Mouse (Mus musculus): ENCODE data around the gene Scaf8.

Scaf8 gene

DNA sequence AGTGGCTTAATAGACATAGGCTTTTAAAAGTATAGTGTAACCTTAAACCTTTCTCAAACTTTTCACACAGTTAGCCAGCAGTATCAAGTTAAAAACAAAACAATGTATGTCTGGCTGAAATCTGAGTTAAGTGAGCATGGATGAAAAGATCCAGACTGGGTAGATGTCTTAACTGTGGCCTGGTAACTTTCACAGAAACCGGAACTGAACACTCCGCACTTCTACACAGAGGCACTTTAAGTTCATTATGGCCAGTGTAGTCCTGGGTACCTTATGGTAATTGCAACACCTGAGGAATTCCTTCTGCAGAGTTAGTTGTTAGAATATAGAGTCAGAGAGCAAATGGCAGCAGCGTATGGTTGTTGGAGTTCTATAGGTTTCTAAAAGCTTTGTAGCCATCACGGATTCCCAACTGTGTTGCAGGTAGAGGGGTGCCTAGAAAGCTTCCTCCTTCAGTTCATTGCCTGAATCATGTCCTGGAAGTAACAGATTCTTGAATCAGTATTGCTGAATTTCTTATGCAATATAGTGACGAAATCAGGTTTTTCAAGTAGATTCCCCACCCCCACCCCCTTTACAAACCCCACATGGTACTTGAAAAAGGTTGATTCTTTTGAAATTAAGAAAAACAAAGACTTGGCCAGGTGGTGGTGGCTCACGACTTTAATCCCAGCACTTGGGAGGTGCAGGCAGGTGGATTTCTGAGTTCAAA is 92.9 kb downstream of the Scaf8 start:
- ATAC-seq (ENCODE audit: low TSS enrichment) = no peak

DNA sequence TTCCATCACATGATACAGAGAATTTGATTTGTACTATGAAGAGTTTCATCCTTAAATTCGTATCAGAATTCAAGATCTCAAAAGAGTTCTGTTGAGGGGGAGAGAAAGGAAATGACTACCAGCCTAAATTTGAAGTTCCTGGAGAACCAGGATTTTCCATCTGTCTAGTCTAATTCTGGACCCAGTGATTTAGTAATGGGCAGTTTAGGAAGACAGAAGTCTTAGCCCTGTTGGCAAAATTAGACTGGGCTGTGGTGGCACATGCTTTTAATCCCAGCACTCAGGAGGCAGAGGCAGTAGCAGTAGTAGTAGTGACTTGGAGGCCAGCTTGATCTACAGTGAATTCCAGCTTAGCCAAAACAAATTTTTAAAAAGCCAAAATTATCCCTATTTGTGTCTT is 93.7 kb downstream of the Scaf8 start:
- ATAC-seq (ENCODE audit: low TSS enrichment) = peak; percentile 38; the same call in 1 of the 2 replicates

DNA sequence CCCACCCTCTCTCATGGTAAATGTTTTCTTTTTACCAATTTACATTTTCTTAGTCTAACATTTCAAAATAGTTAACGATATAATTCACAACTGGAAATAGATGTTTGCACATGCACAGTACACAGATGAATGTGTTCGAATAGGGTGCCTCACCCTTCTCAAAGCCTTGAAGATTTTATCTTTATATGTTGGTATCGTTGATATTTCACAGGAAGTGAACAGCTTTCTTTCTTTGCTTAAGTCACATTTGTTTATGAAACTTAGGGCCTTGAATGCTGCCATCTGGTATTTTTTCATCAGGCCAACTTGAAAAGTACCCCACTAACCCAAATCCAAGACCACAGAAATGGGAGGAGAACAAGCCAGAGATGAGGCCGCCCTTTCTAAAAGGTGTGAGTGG is 94.8 kb downstream of the Scaf8 start:
- ATAC-seq (ENCODE audit: low TSS enrichment) = no peak

DNA sequence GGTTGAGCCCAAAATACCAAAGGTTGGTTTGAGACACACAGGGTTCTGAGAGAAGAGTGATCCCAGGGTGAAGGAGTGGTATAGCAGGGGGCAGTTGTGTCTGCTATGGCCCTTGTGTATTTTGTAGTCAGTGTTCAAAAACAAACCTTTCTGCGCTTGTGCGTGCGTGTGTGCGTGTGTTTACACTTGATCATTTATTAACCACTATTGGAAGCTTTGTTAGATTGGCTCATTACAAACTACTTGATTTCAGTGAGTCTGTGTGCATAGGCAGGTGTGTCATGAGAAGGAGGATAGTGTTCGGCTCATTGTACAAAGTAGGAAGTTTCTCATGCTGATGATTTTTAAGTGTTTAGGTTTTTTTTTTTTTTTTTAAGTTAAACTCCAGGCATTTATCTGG is 95.4 kb downstream of the Scaf8 start:
- ATAC-seq (ENCODE audit: low TSS enrichment) = no peak

DNA sequence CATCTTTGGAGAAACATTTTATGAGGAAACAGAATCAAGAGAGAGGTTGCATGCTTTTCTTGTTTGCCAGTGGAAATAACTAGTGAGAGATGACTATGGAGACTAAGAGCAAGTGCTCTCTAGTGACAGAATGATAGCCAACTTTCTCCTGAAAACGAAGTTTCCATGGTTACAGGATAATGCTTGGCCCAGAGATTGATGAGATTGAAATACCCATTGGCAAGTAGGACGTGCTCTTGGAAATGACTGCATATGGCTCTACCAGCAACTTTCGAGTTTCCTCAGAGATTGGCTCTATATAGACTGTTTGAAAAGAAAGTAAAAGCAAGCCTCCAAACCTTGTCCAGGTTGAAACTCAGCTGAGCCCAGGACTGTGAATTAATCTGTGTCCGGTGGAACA is 97.3 kb downstream of the Scaf8 start:
- no peak for ATAC-seq (ENCODE audit: low TSS enrichment)

DNA sequence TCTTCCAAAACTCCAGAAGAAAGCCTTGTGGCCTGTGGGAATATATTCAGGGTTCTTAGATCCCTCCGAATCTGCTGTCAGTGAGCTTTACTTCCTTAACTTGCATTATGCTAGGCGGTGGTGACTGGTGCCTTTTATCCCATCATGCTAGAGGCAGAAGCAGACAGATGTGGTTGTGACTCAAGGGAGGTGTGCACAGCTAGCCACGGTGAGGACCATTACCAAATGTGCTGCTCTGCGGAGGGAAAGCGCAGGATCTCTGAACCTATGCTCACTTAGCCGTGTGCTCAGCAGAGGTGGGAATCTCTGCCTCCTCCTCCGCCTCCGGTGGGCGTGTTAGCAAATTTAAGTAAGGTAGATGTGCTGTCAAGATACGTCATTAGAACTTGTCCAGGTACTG is 98.1 kb downstream of the Scaf8 start:
- ATAC-seq (ENCODE audit: low TSS enrichment) = no peak

DNA sequence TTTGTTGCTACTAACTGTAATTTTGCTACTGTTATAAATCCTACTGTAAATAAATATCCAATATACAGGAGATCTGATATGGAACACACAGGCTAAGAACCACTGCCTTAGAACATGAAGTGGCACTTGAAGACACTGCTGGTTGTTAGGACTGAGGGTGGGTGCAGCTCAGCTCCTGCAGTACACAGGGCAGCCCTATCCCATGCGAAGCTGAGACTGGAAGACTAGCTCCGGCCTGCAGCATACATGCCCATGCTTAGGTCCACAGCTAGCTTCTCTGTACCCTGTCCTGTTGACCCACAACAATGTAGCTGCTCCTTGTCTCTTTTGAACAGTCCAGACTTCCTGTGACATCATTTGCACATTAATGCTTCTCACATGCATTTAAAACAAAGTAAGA is 100.1 kb downstream of the Scaf8 start:
- no peak for ATAC-seq (ENCODE audit: low TSS enrichment)

DNA sequence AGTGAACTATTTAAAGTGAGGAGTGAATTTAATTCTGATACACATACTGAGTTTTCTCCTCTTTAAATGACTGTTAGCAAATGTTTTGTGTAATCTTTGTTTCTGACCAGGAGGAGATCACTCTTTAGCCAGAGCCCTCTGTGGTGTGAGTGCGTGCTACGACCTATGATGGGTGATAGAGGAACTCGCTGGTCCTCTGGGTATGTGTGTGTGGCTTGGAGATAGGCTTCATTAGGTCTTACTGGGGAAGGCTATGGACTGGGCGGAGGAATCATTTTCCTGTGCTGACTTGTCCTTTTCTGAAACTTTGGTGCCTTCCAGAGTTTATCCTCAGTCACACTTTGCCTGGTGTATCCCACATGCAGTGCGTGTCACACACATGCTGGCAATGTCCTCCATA is 102.3 kb downstream of the Scaf8 start:
- peak; percentile 13; the same call in 1 of the 2 replicates for ATAC-seq (ENCODE audit: low TSS enrichment)

DNA sequence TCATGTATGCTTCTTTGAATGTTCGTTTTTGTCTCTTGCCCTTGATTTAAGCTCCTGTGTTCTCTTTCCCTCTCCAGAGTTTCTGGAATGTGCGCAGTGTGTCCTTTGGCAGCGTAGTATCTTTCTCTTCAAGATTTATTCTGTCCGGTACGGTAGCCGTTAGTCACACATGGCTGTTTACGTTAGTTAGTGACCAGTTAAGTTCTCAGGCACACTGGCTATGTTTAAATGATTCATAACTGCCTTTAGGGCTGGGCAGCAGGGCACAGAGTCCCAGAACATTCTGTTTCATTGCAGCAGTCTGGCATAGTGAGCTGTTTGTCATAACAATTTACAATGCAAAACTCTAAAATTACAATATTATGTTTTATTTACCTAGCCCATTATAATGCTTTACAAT is 103.6 kb downstream of the Scaf8 start:
- ATAC-seq (ENCODE audit: low TSS enrichment) = no peak

DNA sequence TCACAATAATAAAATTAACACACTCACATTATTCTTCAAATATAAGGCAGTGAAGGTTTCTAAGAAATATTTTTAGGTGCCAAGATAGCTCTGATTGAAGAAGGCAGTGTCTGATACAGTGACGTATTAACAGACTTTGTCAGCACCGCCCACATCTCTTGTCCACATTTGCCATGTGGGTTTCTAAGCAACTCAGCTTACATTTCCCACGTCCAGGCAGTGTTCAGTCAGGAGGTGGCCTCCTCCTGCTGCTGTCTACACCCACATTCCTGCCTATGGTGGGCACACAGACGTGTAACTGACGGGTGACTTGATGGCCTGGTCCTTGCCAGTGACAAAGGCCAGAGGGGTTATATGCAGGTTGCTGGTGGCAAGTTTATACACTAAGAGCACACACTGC is 104.1 kb downstream of the Scaf8 start:
- peak; percentile 72 for ATAC-seq (ENCODE audit: low TSS enrichment)

DNA sequence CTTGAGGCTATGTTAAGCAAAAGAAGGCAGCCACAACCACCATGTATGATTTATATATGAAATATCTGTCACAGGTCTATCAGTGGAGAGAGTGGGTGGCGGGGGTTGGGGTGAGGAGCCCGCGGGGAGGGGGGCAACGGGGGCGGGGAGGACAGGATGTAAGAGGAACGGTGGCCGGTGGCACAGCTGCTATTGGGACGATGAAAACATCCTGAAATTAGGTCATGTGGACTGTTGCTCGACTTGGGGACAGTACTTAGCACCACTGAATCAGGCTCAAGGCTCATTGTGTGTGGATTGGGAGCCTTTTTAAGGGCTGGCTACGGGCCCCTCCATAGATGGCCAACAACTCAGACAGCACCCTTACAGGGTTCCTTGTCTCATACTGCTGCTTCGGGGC is 105.4 kb downstream of the Scaf8 start:
- ATAC-seq (ENCODE audit: low TSS enrichment) = no peak

DNA sequence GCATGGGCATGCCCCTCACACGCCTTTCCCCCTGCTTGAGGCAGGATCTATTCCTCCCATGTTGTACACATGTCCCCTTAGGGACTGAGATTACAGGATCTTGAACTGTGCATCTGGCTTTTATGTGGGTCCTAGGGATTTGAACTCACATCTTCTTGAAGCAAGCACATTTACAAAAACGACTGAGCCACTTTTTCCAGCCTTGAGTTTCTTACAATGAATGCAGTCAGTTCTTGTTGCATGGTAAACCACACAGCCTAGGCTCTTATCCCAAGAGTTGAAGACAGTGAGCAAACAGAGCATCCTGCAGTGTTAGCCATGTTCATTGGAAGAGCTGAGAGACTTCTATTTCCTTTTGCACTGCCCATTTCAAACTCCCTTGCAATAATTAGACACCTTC is 108.3 kb downstream of the Scaf8 start:
- ATAC-seq (ENCODE audit: low TSS enrichment) = no peak

DNA sequence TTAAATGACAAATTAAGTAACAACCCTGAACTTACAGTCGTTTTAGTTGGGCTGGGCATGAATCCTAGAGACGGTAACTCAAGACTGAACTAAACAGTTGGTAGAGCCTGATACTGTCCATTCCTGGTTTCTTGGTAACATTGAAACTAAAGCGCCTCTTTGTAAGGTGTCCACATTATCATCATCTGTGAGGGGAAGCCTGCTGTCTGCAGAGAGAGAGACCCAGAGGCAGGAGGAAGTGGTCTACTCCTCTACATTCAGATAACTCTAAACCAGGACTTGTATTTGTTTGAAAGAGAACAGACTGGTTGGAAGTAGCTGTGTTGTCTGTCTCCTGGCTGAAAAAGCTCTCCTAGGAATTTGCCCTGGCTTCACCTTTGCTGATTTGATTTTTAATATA is 108.9 kb downstream of the Scaf8 start:
- ATAC-seq (ENCODE audit: low TSS enrichment) = no peak

DNA sequence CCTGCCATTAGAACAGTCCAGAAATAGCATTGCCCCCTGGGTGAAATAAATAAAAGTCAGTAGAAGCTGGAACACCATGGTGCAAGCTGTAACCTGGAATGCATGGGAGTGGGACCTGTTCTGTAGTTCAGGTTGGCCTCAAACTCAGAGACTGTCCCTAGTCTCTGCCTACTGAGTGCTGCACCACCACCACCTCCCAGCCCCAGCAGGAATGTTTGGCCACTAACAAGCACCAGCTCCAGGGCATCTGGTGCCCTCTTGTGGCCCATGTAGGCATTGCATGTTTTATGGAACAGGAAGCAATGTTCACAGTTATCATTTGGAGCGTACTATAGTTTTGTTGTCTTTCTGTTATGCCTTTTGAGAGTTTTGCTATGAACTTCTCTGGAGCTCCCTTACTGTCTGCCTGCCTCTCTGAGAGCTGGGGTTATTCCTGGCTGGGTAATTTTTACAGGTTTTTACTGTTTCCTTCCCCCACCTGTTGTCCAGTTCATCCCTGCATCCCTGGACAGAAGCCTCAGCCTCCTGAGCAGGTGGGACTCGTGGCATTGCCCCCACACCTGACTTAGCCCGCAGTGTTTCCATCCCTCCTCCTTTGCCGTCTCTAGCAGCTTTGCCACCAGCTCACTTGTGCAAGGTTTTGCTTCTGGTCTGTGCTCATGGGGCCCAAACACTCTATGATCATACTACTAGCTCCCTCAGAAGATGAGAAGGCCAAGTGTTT is 109.8 kb downstream of the Scaf8 start:
- ATAC-seq (ENCODE audit: low TSS enrichment) = peak; percentile 77

DNA sequence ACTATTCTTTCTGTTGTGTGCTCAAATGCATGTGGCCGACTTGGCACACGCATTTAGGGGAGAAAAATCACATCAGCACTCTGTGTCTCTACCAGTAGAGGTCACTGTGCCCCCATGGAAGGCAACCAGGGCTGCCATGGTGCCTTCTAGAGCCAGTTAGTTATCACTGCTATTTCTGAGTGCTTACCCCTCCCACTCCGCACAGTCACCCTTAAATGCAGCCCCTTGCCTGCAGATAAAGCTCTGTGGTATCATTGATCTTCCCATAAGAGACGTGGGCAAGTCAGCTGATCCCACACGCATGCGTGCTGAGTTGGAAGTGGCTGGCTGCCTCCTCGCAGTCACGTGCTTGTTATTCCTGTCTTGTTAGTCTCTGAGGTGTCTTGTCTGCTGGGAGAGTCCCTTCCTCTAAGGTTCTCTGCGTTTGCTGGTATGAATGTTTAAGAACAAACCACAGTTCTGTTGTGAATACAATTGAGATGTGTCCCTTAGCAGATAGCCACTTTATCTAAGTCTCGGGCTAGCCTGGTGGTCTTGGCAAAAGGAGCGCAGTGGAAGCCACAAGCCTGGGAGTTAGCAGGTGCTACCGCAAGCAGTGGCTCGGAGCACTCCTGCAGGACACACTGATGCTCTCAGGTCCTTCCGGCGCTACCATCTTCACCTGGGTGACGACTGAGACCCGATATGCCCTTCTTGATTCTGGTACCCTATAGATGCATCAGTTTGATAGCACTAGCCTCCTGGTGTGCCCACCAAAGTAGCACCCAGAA is 115.6 kb downstream of the Scaf8 start:
- ATAC-seq (ENCODE audit: low TSS enrichment) = peak; percentile 75

DNA sequence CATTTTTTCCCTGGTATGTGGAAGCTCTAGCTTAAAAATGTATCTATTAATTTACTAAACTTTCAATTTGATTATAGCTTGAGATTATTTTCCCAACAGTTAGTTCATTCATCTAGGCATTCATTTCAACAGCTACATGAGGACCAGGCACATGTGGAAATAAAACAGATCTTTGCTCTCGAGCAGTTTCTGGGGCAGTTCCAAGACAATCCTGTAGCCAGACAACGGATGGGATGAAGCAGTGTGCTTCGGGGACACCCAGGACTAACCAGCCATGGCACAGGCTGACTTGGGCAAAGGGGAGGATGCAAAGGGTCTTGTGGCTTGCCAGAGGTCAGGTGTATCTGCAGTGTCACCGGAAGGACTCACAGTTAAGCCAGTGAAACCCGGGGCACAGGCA is 117.9 kb downstream of the Scaf8 start:
- no peak for ATAC-seq (ENCODE audit: low TSS enrichment)

DNA sequence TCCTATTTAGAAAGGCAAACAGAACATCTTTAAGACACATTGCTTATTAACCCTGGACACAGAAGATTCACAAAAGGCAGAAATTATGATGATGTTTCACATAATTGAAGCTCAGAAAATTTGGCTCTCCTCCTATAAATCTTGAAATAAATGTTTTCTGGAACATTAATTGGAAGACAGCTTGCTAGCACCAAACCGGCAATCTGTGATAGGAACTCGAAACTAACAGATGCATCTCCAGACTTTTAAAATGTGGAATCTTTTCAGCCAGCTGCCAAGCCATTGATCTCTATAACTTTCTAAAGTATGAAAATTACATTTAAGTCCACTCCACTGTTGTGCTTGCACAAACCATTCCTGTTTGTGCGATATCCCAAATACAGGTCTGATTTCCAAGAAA is 128.9 kb downstream of the Scaf8 start:
- ATAC-seq (ENCODE audit: low TSS enrichment) = no peak

DNA sequence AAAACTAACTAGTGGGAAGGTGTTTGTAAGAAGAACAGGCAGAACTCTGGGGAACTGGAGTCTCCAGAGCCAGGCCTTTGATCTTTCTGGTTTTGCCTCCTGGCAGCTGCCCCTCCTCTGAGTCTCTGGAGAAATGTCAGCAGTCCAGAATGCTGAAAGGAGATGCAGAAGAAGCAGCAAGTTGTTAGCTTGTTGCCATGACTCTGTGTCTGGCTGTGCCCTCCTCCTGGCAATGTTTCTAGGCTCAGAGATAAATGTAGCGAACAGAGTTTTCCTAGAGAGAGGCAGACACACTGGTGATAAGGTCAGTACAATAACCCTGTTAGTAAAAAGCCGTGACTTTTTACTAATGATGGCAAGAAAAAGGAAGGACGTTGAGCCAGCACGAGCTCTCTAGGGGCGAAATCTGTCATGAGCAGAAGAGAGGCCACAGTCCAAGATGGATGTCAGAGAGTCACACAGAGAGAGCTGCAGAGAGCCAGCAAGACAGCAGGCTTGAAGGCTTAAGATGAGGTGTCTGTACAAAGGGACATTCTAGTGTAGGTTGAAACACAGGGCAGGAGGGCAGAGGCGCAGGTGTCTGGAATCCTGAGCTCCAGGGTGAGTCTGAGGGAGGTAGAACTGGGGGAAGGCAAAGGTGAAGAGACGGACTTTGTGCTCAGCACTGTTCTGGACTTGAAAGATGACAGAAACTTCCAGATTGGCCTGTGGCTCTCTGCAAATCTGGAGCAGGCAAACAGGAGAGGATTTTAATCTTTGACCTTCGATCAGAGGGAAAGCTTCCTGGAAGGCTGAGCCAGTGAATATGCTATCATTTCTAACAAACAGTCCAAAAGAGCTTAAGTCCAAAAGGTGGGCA is 130.3 kb downstream of the Scaf8 start:
- ATAC-seq (ENCODE audit: low TSS enrichment) = no peak

DNA sequence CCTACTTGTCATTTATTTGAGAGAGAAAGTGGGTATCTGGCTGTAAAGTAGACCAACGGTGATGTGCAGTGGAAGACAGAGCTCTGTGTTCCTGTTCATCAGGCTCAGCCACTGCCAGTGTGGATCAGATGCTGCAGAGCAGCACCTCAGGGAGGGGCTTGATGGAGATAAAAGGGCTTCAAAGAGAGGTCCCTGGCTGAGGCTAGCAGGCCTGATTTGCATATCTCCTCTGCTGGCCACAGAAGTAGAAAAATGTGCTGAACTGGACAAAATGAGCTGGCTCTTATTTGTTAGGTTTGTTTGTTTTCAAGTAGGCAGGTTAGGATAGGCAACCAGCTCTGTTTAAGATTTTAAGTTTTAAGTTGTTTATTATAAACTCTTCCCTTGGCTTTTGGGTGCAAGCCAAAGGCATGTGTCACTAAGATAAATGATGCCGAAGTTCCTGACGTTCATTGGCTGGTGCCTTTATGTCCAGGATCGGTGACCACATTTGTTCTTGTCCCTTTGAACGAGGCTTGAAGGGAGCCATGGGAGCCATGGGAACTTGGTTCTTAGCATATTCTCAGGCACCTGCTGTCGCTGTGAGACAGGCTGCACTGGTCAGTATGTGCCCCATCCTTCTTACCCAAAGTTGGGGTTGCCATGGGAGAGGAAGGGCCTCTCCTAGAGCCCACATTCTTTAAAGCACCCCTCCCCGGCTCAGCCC is 132.0 kb downstream of the Scaf8 start:
- ATAC-seq (ENCODE audit: low TSS enrichment) = no peak

All from frontal cortex, adult (tissue).